Mouse (Mus musculus): Measurements from ENCODE around the gene Stam.
A peak's percentile ranks its signal among the peaks of the same experiment; 100 is the strongest.

Stam gene

DNA sequence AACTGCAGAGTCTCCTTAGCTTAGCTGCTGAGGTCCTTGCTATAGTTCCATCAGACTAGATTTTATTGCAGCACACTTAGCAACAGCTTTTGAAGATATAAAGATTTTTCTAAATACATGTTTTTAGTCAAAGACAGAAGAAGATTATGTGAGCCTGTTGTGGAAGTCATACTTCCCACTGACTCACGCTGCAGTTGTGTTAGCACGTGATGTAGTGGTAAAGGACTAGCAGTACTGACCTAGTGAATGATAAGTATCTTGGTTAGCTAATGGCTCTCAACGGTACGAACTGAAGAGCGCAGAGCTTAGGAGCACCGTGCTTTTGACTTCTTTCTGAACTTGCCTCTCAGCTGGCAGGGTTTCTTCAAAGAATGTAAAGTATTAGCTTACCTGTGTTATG lies 52.5 kb downstream of the Stam start:
- DNase-seq (ENCODE audit: low spot score) = no peak

DNA sequence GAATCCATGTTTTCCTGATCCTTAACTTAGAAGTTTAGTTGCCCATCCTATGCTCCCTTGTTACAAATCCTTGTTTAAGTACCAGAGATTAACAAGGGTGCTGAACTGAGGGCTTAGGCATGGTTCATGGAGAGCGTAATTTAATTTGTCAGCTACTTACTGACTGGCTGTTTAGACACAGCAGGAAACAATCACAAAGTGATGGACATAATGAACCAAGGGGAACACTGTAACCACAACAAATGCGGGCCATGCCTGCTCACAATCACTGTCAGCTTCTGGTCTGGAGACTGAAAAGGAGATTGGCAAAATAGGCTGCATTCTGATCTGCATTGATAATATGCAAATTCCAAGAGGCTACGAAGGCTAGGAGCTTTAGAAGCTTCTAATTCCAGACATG lies 53.7 kb downstream of the Stam start:
- no peak for DNase-seq (ENCODE audit: low spot score)

DNA sequence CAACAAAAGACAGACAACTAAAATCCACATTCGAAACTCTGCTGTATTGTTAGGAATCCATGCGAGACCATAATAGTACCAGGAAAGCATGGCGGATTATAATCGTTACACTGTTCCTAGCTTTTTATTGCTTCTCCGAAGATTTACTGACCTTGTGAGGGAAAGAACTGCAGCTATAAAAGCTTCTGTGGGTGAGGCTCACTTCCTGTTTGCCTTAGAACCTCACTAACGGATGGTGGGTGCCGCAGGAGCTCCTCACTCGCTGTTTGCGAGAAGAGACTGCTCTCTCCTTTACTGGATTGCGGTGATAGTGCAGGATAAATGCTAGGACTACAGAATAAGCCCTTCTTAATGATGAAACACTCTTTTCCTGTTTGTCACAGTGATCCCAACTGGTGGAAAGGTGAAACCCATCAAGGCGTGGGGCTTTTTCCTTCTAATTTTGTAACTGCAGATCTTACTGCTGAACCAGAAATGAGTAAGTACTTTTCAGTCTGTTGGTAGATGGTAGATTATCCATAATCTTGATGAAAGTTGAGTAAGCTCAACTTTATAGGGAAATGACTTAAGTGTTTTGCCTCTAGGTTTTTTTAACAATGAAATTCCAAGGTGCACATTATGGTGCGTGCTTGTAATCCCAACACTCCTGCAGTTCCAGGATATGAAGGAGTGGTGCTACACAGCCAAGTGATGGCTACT lies 56.9 kb downstream of the Stam start:
- DNase-seq (ENCODE audit: low spot score) = no peak

DNA sequence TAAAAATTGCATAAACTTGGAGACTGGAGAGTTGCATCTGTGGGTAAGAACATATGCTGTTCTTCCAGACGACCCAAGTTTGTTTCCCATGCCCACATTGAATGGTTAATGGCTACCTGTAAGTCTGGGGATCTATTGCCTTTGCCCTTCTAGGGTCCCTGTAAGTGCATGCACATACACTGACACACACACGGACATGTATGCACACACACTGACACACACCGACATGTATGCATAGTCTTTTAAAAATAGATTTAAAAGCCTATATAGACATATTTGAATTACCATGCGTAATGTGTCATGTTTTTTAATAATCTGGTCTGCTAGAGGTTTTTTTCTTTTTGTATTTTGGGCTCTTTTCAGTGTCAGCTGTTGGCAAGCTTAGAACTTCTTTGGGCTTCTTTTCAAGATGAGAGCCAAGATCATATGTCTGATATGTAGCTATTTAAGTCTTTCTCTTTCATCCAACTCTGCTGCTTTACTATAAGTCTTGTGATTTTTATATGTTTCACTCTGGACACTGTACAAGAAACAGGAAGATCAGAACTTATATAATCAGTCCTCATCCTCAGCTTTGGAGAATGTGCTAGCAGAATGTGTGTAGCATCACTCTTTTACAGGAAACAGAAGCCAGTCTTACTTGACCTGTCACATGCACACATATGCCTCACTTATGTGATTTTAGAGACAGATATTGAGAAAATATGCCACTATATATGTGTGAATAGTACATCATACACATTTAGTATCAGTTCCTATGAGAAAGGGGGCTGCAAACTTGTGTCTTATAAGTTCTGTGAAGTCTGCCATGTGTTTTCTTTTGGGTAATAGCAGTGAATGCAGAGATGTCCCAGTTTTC lies 58.8 kb downstream of the Stam start:
- DNase-seq (ENCODE audit: low spot score) = no peak

DNA sequence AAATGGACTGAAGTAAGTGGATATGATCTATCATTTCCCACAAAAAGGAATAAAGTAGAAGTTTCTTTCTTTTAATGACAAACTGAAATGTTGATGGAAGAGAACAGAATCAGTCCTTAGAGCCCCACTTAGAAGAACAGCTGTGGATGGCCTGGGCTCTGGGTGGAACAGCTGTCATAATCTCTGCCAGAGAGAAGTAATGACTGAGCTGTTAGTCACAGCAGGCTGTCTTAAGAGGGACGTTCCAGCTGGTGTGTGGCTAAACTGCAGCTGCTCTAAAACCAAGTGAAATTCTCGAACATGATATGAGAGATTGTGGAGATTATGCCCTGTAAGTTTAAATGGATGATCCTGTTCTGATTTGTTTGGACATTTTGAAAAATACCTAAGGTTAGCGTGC lies 63.0 kb downstream of the Stam start:
- no peak for DNase-seq (ENCODE audit: low spot score)

DNA sequence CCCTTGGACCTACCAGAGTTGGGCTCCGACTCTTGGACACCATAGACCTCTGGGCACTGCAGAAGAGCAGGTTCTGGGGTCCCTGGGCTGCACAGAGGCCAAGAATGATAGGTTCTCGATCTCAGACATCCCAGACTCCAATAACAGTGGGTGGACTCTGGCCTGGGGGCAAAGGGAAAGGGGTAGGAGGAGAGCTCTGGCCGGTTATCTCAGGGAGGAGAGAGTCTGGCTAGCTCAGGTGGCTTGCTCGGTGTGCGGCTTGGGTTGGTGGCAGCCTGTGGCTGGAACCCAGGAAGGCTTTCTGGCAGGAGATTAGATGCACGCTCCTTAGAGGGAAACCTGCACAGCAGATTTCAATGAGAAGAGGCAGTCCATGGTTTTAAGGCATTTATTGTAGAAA lies 65.7 kb downstream of the Stam start:
- DNase-seq (ENCODE audit: low spot score) = no peak

DNA sequence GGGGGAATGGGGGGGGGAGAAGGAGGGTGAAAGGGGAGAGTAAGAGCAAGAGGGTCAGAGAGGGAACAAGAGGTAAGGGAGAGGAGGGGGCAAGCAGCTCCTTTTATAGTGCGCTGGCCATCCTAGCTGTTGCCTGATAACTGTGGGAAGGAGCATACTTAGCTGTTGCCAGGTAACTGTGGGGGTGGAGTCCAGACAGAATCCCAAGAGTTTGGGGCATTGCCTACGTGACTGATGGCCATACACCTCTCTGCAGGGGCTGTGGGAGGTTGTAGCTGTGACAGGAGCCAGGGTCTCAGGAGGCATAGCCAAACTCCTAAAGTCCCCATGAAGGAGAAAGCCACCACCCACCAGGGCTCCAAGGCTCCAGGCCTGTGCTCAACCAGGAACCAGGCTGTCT lies 66.1 kb downstream of the Stam start:
- DNase-seq (ENCODE audit: low spot score) = no peak

DNA sequence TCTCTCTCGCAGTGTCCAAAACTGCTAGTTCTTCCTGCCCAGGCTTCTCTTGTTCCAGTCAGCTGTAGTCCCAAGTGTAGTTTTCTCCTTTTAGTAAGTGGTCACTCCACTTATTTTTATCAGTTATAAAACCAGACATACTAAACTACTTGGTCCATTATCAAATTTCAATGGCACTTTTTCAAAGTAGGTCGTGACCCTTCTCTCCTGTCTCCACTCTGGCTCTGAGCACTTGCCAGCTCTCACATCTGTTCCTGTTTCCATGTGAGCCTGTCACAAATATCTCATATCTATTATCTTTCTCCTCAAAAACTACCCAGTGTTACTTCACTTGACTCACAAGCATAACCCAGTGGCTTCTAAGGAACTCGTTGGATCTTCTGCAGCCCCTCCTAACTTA lies 71.4 kb downstream of the Stam start:
- no peak for DNase-seq (ENCODE audit: low spot score)

DNA sequence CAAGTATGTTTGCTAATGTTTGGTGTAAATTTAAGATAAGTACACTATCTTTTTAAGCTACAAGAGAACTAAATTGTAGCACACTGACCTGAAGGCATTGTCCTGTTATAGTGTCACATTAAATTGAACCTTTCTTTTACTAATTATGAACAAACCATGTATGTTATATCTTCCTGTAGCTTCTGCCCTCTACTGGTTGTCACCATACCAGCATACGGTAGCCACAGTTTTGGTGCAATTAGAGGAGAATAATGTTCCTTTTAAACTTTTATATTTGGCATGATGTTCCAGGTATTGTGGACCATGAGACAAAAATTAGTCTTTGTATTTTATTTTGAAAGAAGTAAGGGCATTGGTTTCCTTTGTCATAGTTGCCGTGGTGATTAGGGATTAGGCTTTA lies 73.0 kb downstream of the Stam start:
- peak; percentile 17 for DNase-seq (ENCODE audit: low spot score)

DNA sequence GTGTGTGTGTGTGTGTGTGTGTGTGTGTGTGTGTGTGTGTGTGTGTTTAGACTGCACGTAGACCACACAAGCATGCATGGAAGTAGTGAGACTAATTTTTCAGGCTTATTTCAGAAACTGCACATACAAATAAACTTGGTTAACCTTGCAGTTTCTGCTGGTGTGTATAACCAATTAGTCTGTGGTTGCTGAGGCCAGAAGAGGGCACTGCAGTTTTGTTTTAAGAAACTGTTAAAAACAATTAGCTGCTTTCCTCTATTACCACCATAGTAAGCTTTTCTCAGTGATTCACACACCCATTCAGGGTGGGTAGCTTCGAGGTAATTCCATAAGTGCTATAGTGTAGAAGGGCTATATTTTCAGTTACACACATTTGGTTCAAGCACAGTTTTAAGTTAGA lies 76.9 kb downstream of the Stam start:
- no peak for DNase-seq (ENCODE audit: low spot score)

DNA sequence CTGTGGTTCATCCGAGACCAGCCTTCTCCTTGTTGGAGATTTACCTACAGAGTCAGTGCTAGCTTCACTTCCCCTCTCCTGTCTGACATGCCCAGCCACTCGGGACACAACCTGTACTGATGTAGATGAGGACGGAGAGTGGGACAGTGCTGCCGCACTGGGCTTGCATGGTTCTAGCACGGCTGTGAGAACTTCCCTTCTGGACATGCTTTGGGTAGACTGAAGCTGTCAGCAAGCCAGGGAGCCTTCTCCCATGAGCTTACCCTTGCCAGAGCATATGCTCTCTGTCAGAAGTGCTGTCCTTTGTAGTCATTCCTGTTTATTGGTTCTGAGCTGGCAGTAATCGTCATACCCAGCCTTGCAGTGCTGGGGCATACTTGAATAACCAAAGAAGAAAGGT lies 78.0 kb downstream of the Stam start:
- DNase-seq (ENCODE audit: low spot score) = no peak

DNA sequence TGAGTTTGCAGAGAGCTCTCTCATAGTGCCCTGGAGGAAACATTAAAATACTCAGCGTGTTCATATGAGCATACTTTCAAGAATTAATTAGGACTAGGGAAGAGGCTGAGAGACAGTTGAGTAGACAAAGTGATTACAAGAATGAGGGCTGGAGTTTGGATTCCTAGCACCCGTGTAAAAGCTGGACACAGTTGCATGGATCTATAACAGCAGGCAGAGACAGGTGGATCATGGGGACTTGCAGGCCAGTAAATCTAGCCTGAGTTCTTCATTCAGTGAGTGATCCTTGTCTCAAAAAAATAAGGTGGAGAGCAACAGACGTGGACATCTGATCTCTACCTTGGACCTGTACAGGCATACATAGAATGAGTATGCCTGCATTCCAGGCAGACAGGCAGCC lies 85.1 kb downstream of the Stam start:
- DNase-seq (ENCODE audit: low spot score) = no peak

DNA sequence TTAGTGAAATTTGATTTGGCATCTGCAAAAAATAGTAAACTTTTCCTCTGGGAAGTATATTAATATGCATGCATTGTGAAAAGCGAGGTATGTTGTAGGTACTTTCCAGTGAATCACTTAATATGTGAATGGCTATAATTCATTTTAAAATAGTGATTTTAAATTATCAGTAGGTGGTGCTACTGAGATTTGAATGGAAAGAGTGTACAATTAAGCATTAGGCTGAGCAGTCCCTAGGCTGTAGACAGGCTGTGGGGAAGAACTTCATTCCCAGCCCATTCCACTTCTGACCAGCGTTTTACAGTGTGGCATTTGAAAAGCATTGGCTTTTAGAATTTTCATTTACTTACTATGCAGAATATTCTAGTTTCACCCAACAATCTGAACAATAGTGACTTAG lies 85.9 kb downstream of the Stam start:
- no peak for DNase-seq (ENCODE audit: low spot score)

DNA sequence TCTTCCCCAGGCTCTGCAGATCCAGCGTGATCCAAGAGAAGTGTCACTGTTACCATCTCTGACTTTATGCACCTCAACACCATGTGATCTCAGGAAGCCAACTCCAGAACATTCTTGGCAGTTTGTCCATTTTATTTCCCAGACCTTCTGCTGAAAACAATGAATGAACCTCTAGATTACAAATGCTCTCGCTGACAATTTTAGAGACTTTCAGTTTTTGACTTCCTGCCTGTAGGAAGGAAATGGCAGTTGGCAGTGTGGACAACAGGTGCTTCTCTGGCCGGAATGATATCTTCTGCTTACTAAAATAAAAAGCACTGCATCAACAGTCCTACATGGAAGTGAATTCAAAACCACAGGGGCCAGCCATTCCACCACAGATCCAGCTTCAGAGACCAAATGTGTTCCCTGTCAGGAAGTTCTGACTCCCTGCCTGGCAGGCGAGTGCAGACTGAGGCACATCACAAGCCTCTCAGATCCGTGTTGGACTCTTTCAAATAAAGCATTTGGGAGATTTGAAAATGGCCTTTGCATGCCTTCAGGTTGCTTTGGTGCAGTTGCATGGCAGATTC lies 90.6 kb downstream of the Stam start:
- no peak for DNase-seq (ENCODE audit: low spot score)

DNA sequence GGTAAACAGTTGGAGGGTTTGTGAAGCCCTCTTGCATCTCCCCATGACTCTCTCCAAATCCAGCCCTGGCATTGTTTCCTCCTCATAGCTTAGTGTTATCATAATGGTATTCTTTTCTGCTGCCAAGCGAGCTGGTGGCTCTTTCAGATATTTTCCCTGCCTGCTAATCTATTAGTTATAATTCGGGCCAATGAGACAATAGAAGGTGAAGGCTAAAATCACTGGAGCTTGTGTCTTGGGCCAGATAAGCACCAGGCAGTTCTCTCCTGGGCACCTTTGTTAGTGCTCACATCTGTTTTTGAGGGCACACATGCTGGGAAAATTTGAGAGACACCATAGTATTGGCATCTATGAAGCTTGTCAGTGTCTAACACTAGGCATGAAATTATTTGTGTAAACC lies 91.2 kb downstream of the Stam start:
- DNase-seq (ENCODE audit: low spot score) = no peak

DNA sequence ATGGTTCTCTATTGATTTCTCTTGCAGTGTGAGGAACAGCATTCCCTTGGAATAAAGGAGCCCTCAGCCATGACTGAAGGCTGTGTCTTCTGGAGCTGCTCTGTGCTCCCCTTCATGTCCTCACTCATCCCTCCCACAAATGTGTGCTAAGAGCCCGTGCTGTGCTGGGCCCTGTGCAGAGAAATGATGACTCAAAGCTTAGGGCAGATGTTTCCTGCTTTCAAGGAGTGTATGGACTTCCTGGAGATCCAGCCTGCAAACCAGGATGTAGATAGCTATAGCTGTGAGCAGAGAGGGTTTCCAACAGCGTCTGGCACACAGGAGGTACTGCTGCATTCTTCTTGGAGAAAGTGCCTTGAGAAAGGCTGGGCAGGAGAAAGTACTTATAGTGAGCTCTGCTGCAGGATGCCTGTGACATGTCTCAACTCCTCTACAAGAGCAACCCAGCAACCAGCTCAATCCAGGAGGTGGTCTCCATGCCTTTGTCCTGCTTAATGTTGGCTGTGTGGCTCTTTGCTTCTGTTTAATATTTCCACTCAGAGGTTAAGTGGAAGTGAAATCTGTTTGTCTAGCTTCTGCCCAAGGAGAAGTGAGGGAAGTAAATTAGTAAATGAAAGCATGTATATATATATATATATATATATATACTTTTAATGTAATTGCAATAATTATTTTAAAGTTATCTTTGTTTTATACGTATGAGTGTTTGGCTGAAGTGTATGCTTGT lies 91.9 kb downstream of the Stam start:
- no peak for DNase-seq (ENCODE audit: low spot score)

DNA sequence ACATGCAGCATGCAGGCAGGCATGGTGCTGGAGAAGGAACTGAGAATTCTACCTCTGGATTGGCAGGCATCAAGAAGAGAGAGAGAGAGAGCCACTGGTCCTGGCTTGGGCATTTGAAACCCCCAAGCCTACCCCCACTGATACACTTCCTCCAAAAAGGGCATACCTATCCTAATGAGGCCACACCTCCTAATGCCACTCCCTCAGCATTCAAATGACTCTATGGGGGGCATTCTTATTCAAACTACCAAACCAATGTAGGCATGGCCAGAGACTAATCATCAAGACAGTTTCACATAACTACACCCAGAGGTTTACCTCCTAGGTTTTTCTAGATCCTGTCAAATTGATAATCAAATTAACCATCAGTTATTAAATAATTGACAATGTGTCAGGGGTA lies 93.8 kb downstream of the Stam start:
- no peak for DNase-seq (ENCODE audit: low spot score)

DNA sequence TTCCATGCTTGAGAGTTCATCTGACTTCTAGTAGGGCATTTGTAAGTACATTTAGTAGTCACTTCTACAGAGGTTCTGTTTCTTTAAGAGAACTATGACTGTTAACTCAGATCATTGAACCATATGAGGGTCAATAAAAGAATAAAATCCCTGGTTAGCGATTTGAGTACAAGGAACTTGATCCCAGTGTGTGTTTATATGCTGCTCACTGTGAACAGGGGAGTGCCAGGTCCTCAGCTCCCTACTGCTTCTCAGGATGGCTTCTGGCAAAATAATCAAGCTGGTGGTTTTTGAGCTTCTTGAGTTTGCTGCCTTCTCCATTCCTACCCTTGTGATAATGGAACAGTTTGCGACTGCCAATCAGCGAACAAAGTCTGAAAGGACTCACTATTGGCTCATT lies 100.4 kb downstream of the Stam start, which contains the start of gene Tmem236:
Tmem236 (plus strand) TSS at position 190 of the 400 bp plus-strand sequence.
- no peak for DNase-seq (ENCODE audit: low spot score)

DNA sequence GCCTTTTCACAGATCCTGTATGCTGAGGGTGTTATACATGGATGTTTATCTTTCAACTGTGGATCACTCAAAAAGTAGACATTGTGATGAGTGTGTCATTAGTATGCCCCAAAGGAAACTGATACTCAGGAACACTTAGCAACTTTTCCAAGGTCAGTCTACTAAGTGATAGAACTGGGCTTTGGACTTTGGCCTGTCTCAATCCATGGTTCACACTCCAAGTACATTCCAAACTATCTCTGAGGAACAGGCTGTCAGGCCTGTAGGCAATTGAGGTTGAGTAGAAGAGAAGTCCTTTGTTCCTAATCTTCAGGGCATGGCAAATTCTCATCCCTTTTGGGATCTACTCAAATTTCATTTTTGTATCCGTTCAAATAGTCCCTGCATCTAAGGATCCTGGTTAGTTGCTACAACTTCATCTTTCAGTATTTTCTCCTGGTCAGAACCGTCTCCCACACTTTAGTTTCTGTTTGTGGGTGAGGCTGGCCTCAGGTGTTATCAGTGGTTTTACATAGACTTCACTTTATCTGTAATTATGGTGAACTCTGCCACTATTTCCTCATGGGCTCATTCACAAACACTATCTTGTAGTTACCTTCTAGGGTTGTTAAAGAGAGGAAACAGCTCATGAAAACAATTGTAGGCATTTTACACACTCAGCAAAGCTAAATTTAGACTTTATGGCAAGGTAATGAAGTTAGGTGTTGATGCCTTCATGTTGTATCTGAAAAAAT lies 102.7 kb downstream of the Stam start:
- DNase-seq (ENCODE audit: low spot score) = no peak

DNA sequence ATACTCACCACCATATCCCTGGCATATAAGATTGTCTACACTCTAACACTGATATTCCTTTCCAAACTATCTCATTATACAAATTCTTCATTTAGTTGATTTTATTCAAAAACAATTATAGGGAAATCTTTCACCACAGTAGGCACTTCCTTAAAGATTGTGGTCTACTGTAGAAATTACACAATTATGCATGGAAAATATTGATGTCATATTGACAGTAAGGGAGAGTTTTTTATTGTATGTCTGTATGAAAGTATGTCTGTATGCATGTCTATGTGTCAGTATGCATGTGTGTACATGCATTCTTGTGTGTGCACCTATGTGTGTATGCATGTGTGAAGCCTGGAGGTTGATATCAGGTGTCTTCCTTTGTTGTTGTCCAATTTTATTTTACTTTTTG lies 110.5 kb downstream of the Stam start:
- DNase-seq (ENCODE audit: low spot score) = no peak

DNA sequence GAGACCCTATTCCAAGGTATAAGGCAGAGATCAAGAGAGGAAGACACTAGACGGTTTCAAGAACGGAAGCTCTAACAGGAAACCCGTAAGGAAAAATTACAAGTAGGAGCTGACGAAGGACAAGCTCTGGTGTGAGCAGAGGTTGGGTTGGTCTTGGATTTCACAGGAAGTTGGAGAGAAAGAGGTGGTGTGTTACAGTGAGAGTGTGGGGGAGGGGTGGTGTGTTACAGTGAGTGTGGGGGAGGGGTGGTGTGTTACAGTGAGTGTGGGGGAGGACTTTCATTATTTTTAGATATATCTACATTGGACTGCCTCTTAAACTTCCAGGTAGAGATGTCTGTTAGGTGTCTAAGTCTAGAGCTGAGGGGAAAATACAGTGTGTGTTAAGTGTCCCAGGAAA lies 116.8 kb downstream of the Stam start:
- no peak for DNase-seq (ENCODE audit: low spot score)

DNA sequence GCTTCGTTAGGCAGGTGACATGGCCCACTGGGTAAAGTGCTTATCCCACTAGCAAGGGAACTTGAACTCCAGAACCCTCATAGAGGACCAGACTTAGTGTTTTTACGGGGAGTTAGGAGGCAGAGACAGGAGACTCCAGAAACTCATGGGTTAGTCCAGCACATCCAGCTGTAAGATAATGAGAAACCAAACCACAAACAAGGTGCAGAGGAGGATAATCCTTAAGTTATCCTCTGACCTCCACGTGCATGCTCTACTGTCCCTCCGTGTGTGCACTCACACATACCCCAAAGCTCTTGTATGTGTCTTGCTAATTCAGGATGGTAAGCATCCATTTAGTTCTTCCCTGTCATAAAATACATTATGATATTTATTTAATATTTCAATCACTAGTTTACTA lies 117.7 kb downstream of the Stam start:
- DNase-seq (ENCODE audit: low spot score) = no peak

All from layer of hippocampus, adult 11-12 months (tissue).